Mouse (Mus musculus): ENCODE measurements at regions not wholly inside any gene's neighbourhood (a gene's known extent, or its start where the extent isn't known, plus 50 kb on each side); places are given as distances from the start of the nearest gene placed in this dataset.

GRCm38 (mm10) chr8:104048037-104048436 lies 53.4 kb upstream of the Cdh5 start:
- Histone ChIP-seq H3K9me3 (replicated peaks; ENCODE audit: control insufficient read depth, low read length) (no peaks in the 10 kb centered on the region), H3K36me3 (ENCODE audit: control insufficient read depth, insufficient read depth) (no peaks in the 10 kb centered on the region), H3K4me1 (ENCODE audit: control insufficient read depth, low read depth, low read length) (no peaks in the 10 kb centered on the region), H3K27ac (ENCODE audit: low read length) (no peak overlapping the region), H3K9ac (ENCODE audit: low read depth, low read length) (no peak overlapping the region), H3K4me3 (ENCODE audit: low read depth, low read length) (no peak overlapping the region), H3K4me2 (ENCODE audit: low read depth, low read length) (no peak overlapping the region), H3K27me3 (ENCODE audit: control insufficient read depth, insufficient read depth, low read depth, low read length) (no peaks in the 10 kb centered on the region)
- ATAC-seq (ENCODE audit: low read depth): no peak
- 51% methylated on average over 5 of the region's 5 CpGs for WGBS (ENCODE audit: insufficient replicate concordance)

- H3K9me3 ChIP-seq (replicated peaks; ENCODE audit: control insufficient read depth, low read length): no peaks in the 10 kb centered on the region
- ATAC-seq (ENCODE audit: low read depth): no peak
- no peaks in the 10 kb centered on the region for H3K36me3 ChIP-seq (ENCODE audit: control insufficient read depth, insufficient read depth)
- H3K27ac ChIP-seq (ENCODE audit: low read length): no peak overlapping the region
- H3K9ac ChIP-seq (ENCODE audit: low read depth, low read length): no peak overlapping the region
- H3K4me2 ChIP-seq (ENCODE audit: low read depth, low read length): no peak overlapping the region
- no peaks in the 10 kb centered on the region for H3K27me3 ChIP-seq (ENCODE audit: control insufficient read depth, insufficient read depth, low read depth, low read length)
- no peak overlapping the region for H3K4me3 ChIP-seq (ENCODE audit: low read depth, low read length)
- WGBS (ENCODE audit: insufficient replicate concordance): 54% methylated on average over 6 of the region's 6 CpGs
- H3K4me1 ChIP-seq (ENCODE audit: control insufficient read depth, low read depth, low read length): no peaks in the 10 kb centered on the region
Observed at GRCm38 (mm10) chr8:104049181-104049580, 52.2 kb upstream of the Cdh5 start.

- no peak for ATAC-seq (ENCODE audit: low read depth)
- no peaks in the 10 kb centered on the region for H3K9me3 ChIP-seq (replicated peaks; ENCODE audit: control insufficient read depth, low read length)
- H3K27ac ChIP-seq (ENCODE audit: low read length): no peak overlapping the region
- no peaks in the 10 kb centered on the region for H3K4me1 ChIP-seq (ENCODE audit: control insufficient read depth, low read depth, low read length)
- H3K4me2 ChIP-seq (ENCODE audit: low read depth, low read length): no peak overlapping the region
- no peaks in the 10 kb centered on the region for H3K27me3 ChIP-seq (ENCODE audit: control insufficient read depth, insufficient read depth, low read depth, low read length)
- no peak overlapping the region for H3K9ac ChIP-seq (ENCODE audit: low read depth, low read length)
- H3K36me3 ChIP-seq (ENCODE audit: control insufficient read depth, insufficient read depth): no peaks in the 10 kb centered on the region
- WGBS (ENCODE audit: insufficient replicate concordance): 21% methylated on average over 15 of the region's 15 CpGs
- no peak overlapping the region for H3K4me3 ChIP-seq (ENCODE audit: low read depth, low read length)
Observed at GRCm38 (mm10) chr8:104050694-104051539, 50.5 kb upstream of the Cdh5 start.

GRCm38 (mm10) chr8:104051540-104051882 lies 49.9 kb upstream of the Cdh5 start:
- Histone ChIP-seq H3K9me3 (replicated peaks; ENCODE audit: control insufficient read depth, low read length) (no peaks in the 10 kb centered on the region), H3K27me3 (ENCODE audit: control insufficient read depth, insufficient read depth, low read depth, low read length) (no peaks in the 10 kb centered on the region), H3K4me2 (ENCODE audit: low read depth, low read length) (no peak overlapping the region), H3K4me1 (ENCODE audit: control insufficient read depth, low read depth, low read length) (no peaks in the 10 kb centered on the region), H3K36me3 (ENCODE audit: control insufficient read depth, insufficient read depth) (no peaks in the 10 kb centered on the region), H3K9ac (ENCODE audit: low read depth, low read length) (no peak overlapping the region), H3K4me3 (ENCODE audit: low read depth, low read length) (no peak overlapping the region), H3K27ac (ENCODE audit: low read length) (no peak overlapping the region)
- WGBS (ENCODE audit: insufficient replicate concordance): 39% methylated on average over 5 of the region's 5 CpGs
- ATAC-seq (ENCODE audit: low read depth): no peak
